Mouse (Mus musculus) hindbrain, embryonic 11.5 days (tissue): ENCODE results near the gene E130114P18Rik. TPM values are rescaled to one million over a fixed set of nuclear protein-coding genes. Genes with fewer than 3 reads are reported as not detected.

ENCODE experiments used
- ATAC-seq: fragments of 200-750 bp; cut with Nextera tagmentation; 2 replicates; pipeline ENCODE4 v1.8.0; 2017; ENCODE audit warnings: mild to moderate bottlenecking, moderate TSS enrichment, moderate library complexity; ENCODE audit not compliant: low FRiP score
- DNase-seq: peaks from one replicate; pipeline ENCODE4 v3.0.0-alpha.2; 2015; ENCODE audit warnings: low spot score
- H3K27ac ChIP-seq: fragments of 300-500 bp; sonication (generic); 2 replicates; pipeline ENCODE4 v1.5.1; 2014; ENCODE audit warnings: mild to moderate bottlenecking, low read depth, low read length
- H3K27me3 ChIP-seq: fragments of 300-500 bp; sonication (generic); 2 replicates; pipeline ENCODE4 v1.6.1; 2014; ENCODE audit warnings: mild to moderate bottlenecking, low read length, moderate library complexity, mixed read lengths; ENCODE audit not compliant: control insufficient read depth, insufficient read depth
- H3K36me3 ChIP-seq: fragments of 300-500 bp; sonication (generic); 2 replicates; pipeline ENCODE4 v1.6.1; 2014; ENCODE audit warnings: mild to moderate bottlenecking, low read length, moderate library complexity, mixed read lengths; ENCODE audit not compliant: control insufficient read depth, insufficient read depth
- H3K4me1 ChIP-seq: fragments of 300-500 bp; sonication (generic); replicated peaks from 2 replicates; pipeline ENCODE4 v1.6.1; 2014; ENCODE audit warnings: low read length, mixed read lengths; ENCODE audit not compliant: control insufficient read depth, insufficient read depth
- H3K4me2 ChIP-seq: fragments of 300-500 bp; sonication (generic); replicated peaks from 2 replicates; pipeline ENCODE4 v1.6.1; 2014; ENCODE audit warnings: mild to moderate bottlenecking, low read depth, low read length
- H3K4me3 ChIP-seq: fragments of 300-500 bp; sonication (generic); 2 replicates; pipeline ENCODE4 v1.5.1; 2014; ENCODE audit warnings: low read depth, low read length
- H3K9ac ChIP-seq: fragments of 300-500 bp; sonication (generic); 2 replicates; pipeline ENCODE4 v1.6.1; 2014; ENCODE audit warnings: low read depth, low read length
- H3K9me3 ChIP-seq: fragments of 300-500 bp; sonication (generic); 2 replicates; pipeline ENCODE4 v1.6.1; 2016; ENCODE audit warnings: low read length; ENCODE audit not compliant: control insufficient read depth
- WGBS: fragments of 180-500 bp; shearing (Covaris S2); extraction: QIAGEN DNeasy Blood & Tissue Kit; methylation state at CpG from one replicate; pipeline ENCODE4 v1.1.7; 2014; 5-methylcytosine and 5-hydroxymethylcytosine counted together
- polyA plus RNA-seq: library from polyadenylated mRNA; unstranded; fragments of >200 nt; fragmentation: Nextera tagmentation; extraction: Ambion mirVana; gene quantifications from 2 replicates; pipeline ENCODE4 v1.2.1, GENCODE M21; 2014

Gene E130114P18Rik
- polyA plus RNA-seq, 1 experiment from 2014 or later = 28.5 TPM

DNA sequence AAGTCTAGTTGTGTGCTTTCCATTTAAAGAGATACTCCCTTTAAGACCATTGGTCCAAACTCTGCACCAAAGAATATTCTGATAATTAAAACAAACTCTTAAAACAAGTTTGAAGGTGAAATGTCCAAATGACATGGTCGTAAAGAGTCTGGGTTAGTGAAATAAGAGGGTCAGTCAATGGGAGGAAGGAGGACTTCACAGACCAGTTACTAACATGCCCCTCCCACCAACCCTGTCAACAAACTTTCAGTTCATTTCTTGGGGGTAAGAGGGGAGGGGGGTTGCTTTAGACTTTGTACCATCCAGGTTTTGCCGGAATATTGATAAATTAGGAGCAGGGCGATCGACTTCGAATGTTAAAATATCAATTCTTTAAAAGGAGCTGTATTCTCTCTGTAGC is 6.5 kb downstream of the E130114P18Rik start:
- Histone ChIP-seq H3K27ac (peak overlapping the region; percentile 79), H3K4me3 (peak overlapping the region; percentile 37), H3K4me1 (no peaks in the 10 kb centered on the region; the same call in 1 of the 2 replicates), H3K27me3 (peaks cover 5% of the 10 kb centered on the region; the same call in 1 of the 2 replicates), H3K9ac (peak overlapping the region; percentile 48), H3K36me3 (no peaks in the 10 kb centered on the region), H3K4me2 (peak overlapping the region; percentile 57), H3K9me3 (no peaks in the 10 kb centered on the region)
- ATAC-seq (no peak), DNase-seq (peak; percentile 34)
- 18% methylated on average over 5 of the region's 5 CpGs for WGBS

DNA sequence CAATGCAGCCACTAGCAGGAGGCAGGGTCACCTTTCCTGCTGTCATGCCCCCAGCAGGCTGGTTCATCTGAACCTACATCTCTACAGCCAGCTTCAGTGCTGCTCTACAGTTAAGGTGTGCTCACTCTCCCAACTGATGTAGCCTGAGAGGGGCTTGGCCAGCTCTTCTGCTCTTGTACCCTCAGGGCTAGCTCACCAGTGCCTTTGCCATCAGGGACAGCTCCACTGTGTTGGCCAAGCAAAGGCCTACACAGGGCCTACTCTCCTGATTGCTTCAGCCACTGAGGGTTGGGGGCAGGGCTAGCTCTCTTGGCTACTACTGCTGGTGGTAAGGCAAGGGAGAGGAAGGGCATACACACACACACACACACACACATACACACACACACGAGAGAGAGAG is 8.0 kb downstream of the E130114P18Rik start:
- WGBS = no CpG with 5 or more reads among the region's 1 CpGs
- no peak overlapping the region for H3K27ac ChIP-seq
- H3K4me2 ChIP-seq = no peak overlapping the region
- H3K27me3 ChIP-seq = no peaks in the 10 kb centered on the region
- no peak overlapping the region for H3K9ac ChIP-seq
- ATAC-seq (no peak), DNase-seq (no peak)
- no peaks in the 10 kb centered on the region for H3K36me3 ChIP-seq
- H3K4me3 ChIP-seq = no peak overlapping the region
- no peaks in the 10 kb centered on the region; the same call in 1 of the 2 replicates for H3K4me1 ChIP-seq
- H3K9me3 ChIP-seq = no peaks in the 10 kb centered on the region

DNA sequence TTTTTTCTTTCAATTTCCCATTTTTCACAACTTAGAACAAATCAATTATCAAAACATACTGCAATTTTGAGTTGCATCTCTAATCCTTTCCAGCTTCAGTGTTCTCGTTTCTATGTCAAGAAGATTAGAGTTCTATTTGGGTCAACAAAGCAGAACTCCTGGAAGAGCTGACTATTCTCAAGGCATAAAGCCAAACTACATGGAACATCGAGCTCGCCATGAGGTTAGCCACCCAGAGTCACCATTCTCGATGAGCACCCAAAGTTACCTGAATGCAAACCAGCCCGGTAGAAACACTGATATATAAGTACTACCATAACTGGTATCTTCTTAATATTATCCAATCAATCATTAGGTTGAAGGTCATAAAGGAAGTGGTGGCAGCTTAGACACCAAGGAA is 10.4 kb downstream of the E130114P18Rik start:
- Histone ChIP-seq H3K9me3 (no peaks in the 10 kb centered on the region), H3K27me3 (no peaks in the 10 kb centered on the region), H3K27ac (no peak overlapping the region), H3K4me3 (no peak overlapping the region), H3K4me2 (no peak overlapping the region), H3K36me3 (no peaks in the 10 kb centered on the region), H3K9ac (no peak overlapping the region), H3K4me1 (no peaks in the 10 kb centered on the region)
- DNase-seq = no peak
- ATAC-seq = no peak
- 93% methylated on average over 5 of the region's 5 CpGs for WGBS

DNA sequence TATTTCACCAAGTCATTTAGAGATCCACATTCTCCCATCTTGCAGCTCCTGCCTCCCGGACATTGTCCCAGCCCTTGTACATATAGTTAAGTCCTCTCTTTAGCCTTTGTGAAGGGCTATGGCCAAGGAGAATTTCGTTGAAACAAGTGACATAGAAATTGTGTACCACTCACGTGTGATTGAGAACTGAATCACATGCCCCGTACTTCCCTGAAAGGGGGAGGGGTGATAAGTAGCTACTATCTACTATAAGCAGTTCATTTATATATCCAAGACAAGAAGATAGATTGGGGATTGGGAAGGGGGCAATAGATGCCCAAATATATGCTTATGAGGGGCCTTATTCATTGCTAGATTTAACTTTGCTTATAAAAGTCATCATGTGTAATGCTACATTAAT is 10.9 kb downstream of the E130114P18Rik start:
- Histone ChIP-seq H3K9me3 (no peaks in the 10 kb centered on the region), H3K4me3 (no peak overlapping the region), H3K27me3 (no peaks in the 10 kb centered on the region), H3K4me2 (no peak overlapping the region), H3K36me3 (no peaks in the 10 kb centered on the region), H3K4me1 (no peaks in the 10 kb centered on the region), H3K9ac (no peak overlapping the region), H3K27ac (no peak overlapping the region)
- WGBS = 77% methylated on average over 4 of the region's 4 CpGs
- ATAC-seq (no peak), DNase-seq (no peak)

DNA sequence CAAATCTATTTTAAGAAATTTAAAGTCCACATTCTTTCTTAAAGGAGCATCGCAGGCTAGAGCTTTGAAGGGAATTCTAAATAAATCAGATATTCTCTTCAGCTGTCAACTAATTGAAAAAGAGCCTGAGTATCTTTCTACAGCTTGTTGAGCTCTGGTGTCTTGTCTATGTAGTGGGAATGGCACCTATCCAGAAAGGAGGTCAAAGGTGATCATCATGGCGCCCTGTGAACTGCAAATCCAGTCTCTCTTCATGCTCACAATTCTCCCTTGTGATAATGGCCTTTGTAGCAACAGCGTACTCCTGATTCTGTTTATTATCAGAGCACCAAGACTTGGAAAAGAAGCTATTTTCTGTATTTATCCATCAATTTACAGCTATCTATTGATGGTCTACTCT is 11.8 kb downstream of the E130114P18Rik start:
- H3K27me3 ChIP-seq = no peaks in the 10 kb centered on the region
- WGBS = 94% methylated on average over 3 of the region's 3 CpGs
- H3K4me1 ChIP-seq = no peaks in the 10 kb centered on the region
- DNase-seq (no peak), ATAC-seq (no peak)
- H3K9me3 ChIP-seq = no peaks in the 10 kb centered on the region
- no peaks in the 10 kb centered on the region for H3K36me3 ChIP-seq
- H3K4me3 ChIP-seq = no peak overlapping the region
- H3K27ac ChIP-seq = no peak overlapping the region
- H3K9ac ChIP-seq = no peak overlapping the region
- no peak overlapping the region for H3K4me2 ChIP-seq

DNA sequence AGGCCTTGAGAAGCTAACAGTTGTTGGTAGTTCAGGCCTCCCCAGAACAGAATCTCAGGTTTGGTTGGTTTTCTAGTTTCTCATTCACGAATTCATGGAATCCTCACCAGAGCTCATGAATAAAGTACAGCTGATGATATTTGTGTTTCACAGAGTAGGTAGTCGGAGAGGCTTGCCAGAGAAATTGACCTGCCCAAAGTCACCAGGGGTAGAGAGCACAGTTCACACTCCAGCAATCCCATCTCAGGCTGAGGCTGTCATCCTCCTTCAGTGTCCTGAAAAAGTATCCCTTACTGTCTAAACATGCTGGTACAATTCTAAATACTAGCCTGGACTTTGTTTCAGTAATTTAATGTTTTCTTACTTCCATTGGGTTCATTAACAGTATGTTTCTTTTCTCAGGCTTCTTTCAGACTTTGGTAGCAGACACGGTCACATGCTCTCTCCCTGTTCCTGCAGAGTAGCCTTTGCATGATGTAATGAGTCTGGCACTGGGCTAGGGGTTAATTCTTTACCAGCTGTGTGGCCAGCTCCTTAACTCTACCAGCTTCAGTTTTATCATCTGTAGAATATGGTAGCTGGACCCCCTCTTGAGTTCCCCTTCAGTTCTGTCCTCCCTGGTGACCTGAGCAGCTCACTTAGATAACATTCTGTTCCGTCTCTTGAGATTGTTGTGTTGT is 12.4 kb downstream of the E130114P18Rik start:
- Histone ChIP-seq H3K4me2 (no peak overlapping the region), H3K4me1 (no peaks in the 10 kb centered on the region), H3K9ac (no peak overlapping the region), H3K4me3 (no peak overlapping the region), H3K27ac (no peak overlapping the region), H3K36me3 (no peaks in the 10 kb centered on the region), H3K27me3 (no peaks in the 10 kb centered on the region), H3K9me3 (no peaks in the 10 kb centered on the region)
- ATAC-seq = no peak
- WGBS = 85% methylated on average over 4 of the region's 4 CpGs
- DNase-seq = no peak

DNA sequence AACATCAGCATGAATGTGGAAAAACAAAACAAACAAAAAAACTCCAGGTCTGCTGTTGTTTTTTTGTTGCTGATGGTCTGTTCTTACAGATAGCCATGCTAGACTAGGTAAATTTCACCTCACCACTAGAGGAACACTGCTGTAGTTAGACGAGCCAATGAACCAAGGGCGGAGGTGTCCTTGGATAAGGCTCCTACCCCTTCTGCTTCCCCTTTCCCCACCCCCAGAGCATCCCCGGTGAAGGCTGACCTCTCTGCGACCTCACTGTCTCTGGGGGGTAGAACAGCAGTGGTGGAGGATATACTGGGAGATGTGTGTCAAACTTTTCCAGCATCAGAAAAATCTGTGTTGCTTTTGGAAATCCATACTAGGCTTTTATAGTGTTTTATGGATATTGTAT is 13.3 kb downstream of the E130114P18Rik start:
- 26% methylated on average over 4 of the region's 4 CpGs for WGBS

DNA sequence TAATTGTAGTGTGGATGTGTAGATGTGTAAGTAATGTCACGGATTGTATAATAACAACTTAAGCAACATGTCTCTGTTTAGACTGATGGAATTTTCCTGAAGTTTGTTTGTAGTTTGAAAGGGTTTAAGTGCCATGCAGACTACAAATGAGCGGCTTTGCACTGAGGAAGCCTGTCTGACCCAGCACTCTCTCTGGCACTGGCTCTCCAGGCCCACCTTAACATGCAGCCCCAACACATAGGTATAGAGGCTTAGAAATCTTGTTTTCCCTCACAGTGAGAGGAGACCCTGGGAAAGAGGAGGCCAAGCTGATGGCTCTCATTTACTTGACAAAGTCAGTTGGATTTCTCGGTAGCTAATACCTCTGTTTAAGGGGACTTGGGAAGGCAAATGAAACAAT is 19.2 kb downstream of the E130114P18Rik start:
- Histone ChIP-seq H3K4me3 (no peak overlapping the region), H3K4me2 (no peak overlapping the region; the same call in none of the 2 replicates), H3K9ac (no peak overlapping the region), H3K4me1 (peaks cover 5% of the 10 kb centered on the region), H3K36me3 (no peaks in the 10 kb centered on the region), H3K27me3 (peaks cover 21% of the 10 kb centered on the region; the same call in 1 of the 2 replicates), H3K27ac (no peak overlapping the region), H3K9me3 (no peaks in the 10 kb centered on the region)
- 18% methylated on average over 3 of the region's 3 CpGs for WGBS
- ATAC-seq (no peak), DNase-seq (peak; percentile 36)

More for the DNA sequence above, 13.3 kb downstream of the E130114P18Rik start:
- Histone ChIP-seq H3K9me3 (no peaks in the 10 kb centered on the region), H3K36me3 (no peaks in the 10 kb centered on the region), H3K27ac (no peak overlapping the region), H3K9ac (no peak overlapping the region), H3K4me1 (no peaks in the 10 kb centered on the region), H3K4me2 (no peak overlapping the region), H3K27me3 (no peaks in the 10 kb centered on the region), H3K4me3 (no peak overlapping the region)
- ATAC-seq (no peak), DNase-seq (no peak)

DNA sequence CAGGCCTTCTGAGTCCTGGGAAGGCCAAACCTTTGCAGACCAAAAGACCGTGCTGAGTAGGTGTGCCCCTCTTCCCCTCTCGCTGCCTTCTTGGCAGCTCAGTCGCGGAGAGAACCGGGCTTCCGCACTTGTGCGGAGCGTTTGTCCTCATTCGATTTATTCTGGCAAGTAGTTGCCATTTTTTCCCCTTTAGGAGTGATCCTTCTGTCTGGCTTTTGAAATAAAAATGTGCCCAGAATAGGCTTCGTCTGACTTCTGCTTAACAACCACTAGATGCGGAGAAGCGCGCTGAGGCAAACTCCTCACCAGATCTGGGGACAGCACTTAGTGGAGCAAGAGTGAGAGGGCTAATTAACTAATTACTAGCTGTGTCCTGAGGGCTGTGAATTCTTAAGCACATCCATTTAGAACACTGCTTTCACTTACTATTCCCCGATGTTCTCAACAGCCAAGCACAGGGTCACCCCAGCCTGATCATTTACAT is 19.9 kb downstream of the E130114P18Rik start:
- H3K4me3 ChIP-seq = peak overlapping the region; percentile 45
- 0 out of 2 replicates have a peak overlapping the region, but pooled peaks have one; percentile 3 for H3K27ac ChIP-seq
- ATAC-seq (peak; percentile 78), DNase-seq (peak; percentile 66)
- H3K36me3 ChIP-seq = no peaks in the 10 kb centered on the region
- peaks cover 26% of the 10 kb centered on the region for H3K27me3 ChIP-seq
- peak overlapping the region; percentile 58 for H3K4me2 ChIP-seq
- H3K4me1 ChIP-seq = peaks cover 5% of the 10 kb centered on the region
- H3K9ac ChIP-seq = peak overlapping the region; percentile 50
- under 1% methylated on average over 14 of the region's 14 CpGs for WGBS
- H3K9me3 ChIP-seq = no peaks in the 10 kb centered on the region
